Mouse (Mus musculus): ENCODE results near the gene Rpl23. TPM values are rescaled to one million over a fixed set of nuclear protein-coding genes. Genes with fewer than 3 reads are reported as not detected.
A peak's percentile ranks its signal among the peaks of the same experiment; 100 is the strongest.

Gene Rpl23
- total RNA-seq (2021): 100 to 1,000 TPM; 976 to 983 TPM
- long read RNA-seq, experiment 1, transcript Rpl23-201 (5 exons, 1,059 nt): major isoform, 141 of 158 reads
- long read RNA-seq, experiment 1, partial matches to known transcripts: 11 of 158 reads
- long read RNA-seq, experiment 1, other reads (novel, unspliced or antisense): 2 of 158 reads
- long read RNA-seq, experiment 2, transcript Rpl23-203 (2 exons, 480 nt): minor isoform, 10 of 190 reads
- long read RNA-seq, experiment 2, transcript Rpl23-201 (5 exons, 1,059 nt): major isoform, 163 of 190 reads
- long read RNA-seq, experiment 2, partial matches to known transcripts: 17 of 190 reads
- long read RNA-seq, experiment 2, other reads (novel, unspliced or antisense): 0 of 190 reads

DNA sequence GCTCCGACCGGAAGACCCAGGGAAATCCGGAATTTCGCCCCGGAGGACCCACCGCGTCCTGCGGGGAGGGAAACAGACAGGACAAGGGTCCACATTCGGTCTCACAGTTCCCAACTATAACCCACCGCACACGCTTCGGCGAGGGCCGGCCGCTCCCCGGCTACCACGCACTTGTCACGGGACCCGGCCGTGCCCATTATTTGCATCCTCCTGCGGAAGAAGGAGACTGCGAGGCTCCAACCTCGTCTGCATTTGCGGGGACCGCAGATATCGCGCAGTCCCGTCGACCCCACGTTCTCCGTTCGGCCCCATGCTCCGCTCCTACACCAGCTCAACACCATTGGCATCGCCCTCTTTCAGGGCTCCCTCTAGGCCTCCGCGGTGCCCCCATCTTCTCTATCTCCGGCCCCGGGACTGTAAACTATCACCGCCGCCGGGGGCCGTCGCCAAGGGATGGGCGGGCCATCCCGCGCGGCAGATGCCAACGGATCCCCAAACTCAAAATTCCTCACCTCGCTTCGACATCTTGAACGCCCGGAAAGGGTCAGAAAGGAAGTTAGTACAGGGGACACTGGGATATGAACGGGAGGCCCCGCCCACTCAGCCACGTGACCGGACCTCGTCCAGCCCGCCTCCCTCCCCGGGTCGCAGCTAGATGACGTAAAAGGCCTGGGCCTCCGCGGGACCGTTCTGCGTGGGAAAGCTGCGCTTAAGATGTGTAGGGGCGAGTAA, at the start of gene Rpl23:
TSS of gene Rpl23 (minus strand) at position 606 of the 732 bp plus-strand sequence.
- peak; percentile 99 to 100 for DNase-seq (ENCODE audit: low spot score in 2 of 2)

DNA sequence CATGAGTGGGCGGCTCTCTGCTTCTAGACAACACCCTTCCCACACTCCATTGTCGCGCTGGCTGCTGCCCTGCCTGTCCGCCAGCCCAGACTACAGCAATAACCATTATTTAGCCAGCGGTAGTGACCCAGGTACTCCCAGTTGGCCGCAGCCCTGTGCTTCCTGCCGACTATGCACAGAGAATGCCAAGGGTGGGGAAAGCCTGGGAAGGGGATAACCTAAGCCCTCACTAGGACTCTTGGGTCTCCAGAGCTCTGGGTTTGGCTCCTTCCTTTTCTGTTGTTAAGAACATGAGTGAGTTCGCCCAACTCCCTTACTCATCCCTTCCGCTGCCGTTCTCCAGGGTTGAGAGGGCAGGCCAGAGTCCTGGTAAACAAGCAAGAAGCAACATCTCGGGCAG, 49.8 kb upstream of the Rpl23 start:
- DNase-seq (ENCODE audit: low spot score in 2 of 2): peak in 1 of 2 experiments; percentile 13

DNA sequence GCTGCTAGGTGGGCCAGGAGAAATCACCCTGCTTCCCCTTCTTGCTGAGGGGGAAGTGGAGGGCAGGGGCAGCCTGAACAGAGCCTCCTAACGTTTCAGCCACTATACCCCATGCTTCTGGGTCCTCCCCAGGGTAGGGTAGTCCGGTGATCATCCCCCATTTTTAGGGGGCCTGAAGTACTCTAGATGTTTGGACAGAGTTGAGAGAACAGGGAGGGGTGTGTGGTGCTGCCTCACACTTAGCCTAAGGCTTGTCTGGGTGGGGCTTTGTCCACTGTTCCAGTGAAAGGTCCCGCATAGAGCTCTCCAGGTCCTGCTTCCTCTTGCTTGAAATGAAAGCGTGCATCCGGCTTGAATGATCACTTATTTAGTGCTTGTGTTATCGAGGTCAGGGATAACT, 48.3 kb upstream of the Rpl23 start:
- no peak for DNase-seq (ENCODE audit: low spot score in 2 of 2)

DNA sequence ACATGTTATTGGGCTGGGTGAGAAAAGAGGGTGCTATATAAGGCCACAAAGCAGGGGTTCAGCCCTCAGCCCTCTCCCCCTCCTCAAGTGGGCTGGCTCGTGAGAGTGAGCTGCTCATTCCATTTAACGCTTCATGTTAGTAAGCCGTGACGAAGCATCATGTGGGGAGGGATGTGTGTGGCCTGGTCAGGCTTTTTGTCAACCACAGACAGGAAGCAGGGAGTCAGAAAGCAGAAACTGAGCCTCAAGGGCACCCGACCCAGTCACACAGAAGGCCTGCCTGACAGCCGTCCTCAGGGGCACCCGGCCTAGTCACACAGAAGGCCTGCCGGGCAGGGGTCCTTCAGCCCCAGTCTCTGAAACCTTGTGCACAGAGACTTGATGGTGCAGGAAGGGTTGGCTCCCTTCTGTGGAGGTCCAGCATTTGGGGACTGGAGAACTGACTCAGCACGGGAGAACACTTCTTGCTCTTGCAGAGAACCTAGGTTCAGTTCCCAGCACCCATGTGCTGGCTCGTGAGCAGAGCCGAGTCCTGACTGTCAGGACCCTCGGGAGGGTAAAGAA, 47.8 kb upstream of the Rpl23 start:
- DNase-seq (ENCODE audit: low spot score in 2 of 2): no peak

DNA sequence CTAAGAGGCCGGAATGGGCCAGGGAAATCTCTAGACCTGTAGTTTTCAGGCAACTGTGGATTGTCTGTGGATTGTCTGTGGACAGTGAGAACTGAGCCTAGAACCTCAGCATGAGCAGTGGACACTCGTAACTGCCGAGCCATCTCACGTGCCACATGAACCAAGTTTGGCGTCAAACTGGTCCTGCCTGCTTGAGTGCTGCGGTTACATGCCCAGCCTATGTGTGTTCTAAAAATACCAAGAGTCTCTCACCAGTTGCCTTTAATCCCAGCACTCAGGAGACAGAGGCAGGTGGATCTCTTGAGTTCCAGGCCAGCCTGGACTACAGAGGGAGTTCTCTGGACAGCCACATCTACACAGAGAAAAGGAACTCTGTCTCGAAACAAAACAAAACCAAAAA, 47.1 kb upstream of the Rpl23 start:
- no peak for DNase-seq (ENCODE audit: low spot score in 2 of 2)

- no peak for DNase-seq (ENCODE audit: low spot score in 2 of 2)
Observed at GRCm38 (mm10) chr11:97827654-97828053, 45.4 kb upstream of the Rpl23 start.

GRCm38 (mm10) chr11:97826414-97826813, 44.2 kb upstream of the Rpl23 start:
- DNase-seq (ENCODE audit: low spot score in 2 of 2): no peak

- no peak for DNase-seq (ENCODE audit: low spot score in 2 of 2)
Observed at GRCm38 (mm10) chr11:97825971-97826370, 43.7 kb upstream of the Rpl23 start.

- no peak for DNase-seq (ENCODE audit: low spot score in 2 of 2)
Observed at GRCm38 (mm10) chr11:97825295-97825694, 43.1 kb upstream of the Rpl23 start.

DNA sequence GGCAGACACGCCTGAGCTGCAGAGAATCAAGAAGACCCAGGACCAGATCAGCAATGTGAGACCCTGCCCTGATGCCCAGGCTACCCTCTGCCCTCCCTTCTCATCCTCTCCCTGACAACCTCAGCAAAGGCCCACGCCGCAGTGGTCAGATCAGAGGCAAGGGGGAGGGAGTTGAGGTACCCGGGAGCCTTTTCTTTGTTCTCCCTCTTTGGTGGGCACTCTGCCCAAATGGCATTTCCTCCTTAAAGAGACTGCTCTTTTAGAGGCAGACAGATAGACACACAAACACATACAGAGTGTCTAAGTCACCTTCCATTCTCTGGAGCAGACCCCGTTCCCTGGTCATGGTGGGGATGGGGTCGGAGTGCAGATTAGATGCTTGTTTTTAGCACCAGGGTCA, 42.7 kb upstream of the Rpl23 start:
- no peak for DNase-seq (ENCODE audit: low spot score in 2 of 2)

DNA sequence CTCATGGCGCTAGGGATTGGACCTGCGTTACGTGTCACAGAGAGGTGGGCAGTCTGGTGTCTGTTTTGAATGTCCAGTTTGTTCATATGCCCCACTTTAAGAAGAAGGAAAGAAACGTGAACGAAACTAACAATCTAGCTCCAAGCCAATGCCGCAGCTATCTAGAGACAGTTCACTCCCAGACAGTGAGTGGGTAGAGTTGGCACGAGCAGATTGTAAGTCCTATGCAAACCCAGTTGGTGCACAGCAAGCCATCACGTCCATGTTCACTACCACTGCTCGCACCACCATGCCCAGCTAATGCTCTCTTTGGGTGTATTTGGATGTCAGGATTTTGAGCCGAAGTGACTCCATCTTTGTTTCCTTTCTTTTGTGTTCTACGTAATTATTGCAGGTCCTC, 41.9 kb upstream of the Rpl23 start:
- no peak for DNase-seq (ENCODE audit: low spot score in 2 of 2)

- DNase-seq (ENCODE audit: low spot score in 2 of 2): peak; percentile 49 to 74
Observed at GRCm38 (mm10) chr11:97822840-97823603, 40.8 kb upstream of the Rpl23 start.

- no peak for DNase-seq (ENCODE audit: low spot score in 2 of 2)
Observed at GRCm38 (mm10) chr11:97821401-97822064, 39.3 kb upstream of the Rpl23 start.

DNA sequence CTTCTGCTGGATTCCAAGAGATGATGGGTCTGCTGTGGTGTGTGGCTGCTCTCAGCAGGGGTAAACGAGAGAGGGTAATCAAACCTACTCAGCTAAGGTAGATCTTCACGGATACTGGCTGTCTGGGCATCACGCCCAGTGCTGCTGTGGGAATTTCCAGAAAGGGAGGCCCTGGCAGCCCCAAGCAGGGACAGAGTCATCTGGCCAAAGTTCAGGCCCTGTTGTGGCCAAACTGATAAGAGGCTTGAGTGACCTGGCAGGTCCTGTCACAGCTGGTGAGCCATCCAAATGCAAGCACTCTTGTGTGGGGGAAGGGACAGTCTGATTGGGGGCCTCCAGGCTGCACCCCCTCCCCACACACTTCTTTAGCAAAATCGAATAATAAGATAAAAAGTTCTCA, 38.6 kb upstream of the Rpl23 start:
- DNase-seq (ENCODE audit: low spot score in 2 of 2): no peak

GRCm38 (mm10) chr11:97819923-97820322, 37.7 kb upstream of the Rpl23 start:
- DNase-seq (ENCODE audit: low spot score in 2 of 2): no peak

DNA sequence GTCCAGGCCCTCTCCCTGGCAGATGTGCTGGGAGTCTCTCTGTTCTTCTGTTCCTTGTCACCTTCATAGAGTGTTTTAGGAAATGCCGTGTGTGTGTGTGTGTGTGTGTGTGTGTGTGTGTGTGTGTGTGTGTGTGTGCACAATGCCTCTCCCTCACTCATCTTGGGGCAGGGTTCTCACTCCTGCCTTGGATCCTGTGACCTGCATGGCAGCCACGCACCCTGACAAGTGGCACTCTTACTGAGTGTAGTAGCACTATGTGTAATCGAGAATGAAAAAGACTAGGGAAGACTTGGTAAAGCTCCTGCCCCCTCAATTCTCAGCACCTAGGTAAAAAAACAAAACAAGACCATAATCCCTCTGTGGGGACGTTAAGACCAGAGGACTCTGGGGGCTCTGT, 36.9 kb upstream of the Rpl23 start:
- no peak for DNase-seq (ENCODE audit: low spot score in 2 of 2)

DNA sequence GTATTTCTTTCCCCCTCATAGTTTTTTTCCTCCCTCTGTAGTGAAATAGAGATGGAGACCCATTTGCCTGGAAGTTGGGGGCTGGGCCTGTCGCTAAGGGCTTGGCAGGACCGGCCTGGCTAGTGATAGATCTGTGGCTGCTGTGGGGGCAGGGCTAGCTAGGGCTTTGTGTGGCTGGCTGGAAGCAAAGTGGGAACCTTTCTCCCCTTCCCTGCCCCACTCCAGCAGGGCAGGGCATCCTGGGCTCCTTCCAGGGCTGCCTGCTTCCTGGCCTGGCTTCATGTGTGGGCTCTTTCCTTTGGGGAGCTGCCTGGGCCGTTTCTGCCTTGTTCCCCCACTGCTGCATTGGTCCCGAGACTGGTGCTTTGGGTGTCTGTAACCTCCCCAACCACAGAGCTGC, 36.3 kb upstream of the Rpl23 start:
- no peak for DNase-seq (ENCODE audit: low spot score in 2 of 2)

- DNase-seq (ENCODE audit: low spot score in 2 of 2): no peak
Observed at GRCm38 (mm10) chr11:97818003-97818402, 35.8 kb upstream of the Rpl23 start.

- DNase-seq (ENCODE audit: low spot score in 2 of 2): no peak
Observed at GRCm38 (mm10) chr11:97817379-97817778, 35.1 kb upstream of the Rpl23 start.

DNA sequence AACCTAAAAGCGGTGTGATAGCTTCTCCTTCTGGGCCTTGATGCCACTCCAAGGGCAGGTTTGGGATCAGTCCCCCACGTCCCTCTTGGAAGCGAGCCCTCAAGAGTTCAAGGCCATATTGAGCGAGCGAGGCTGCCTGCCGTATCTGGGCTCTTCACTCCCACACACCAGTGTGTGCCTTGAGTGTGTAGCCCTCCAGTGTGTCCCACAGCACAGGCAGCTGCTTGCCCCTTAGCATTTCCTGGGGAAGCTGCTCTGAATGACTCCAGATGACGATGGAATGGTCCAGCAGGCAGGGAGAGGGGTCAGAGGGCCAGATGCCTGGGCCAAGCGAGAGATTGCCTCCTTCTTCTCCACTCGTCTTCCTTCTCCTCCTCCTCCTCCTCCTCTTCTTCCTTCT, 34.7 kb upstream of the Rpl23 start:
- no peak for DNase-seq (ENCODE audit: low spot score in 2 of 2)

GRCm38 (mm10) chr11:97816176-97816575, 33.9 kb upstream of the Rpl23 start:
- DNase-seq (ENCODE audit: low spot score in 2 of 2): no peak

All from gastrocnemius, postnatal 4 days (tissue).